Mouse (Mus musculus) liver, adult 10 weeks (tissue): Measurements from ENCODE around the gene Orc5. TPM values are rescaled to one million over a fixed set of nuclear protein-coding genes. Genes with fewer than 3 reads are reported as not detected.

Experiments used
- polyA plus RNA-seq: library from polyadenylated mRNA; stranded (reverse); fragments of 350-450 nt; fragmentation: Illumina TruSeq; extraction: RNeasy Lipid Tissue Mini Kit (QIAGEN cat#74804); gene quantifications from one replicate; pipeline ENCODE4 v1.2.3, GENCODE M21; 2014; ENCODE audit warnings: low read depth, low replicate concordance

Gene Orc5
- polyA plus RNA-seq, result 37.5 TPM

GRCm38 (mm10) chr5:22550033-22550551 lies at the start of gene Orc5:
Orc5 (minus strand) TSS chr5:22550429.

Other genes with a start within 250 kb of the Orc5 start
- gene Reln, start 205.7 kb downstream of the Orc5 start, polyA plus RNA-seq, result 84.0 TPM
- gene Lhfpl3, start 195.6 kb upstream of the Orc5 start, polyA plus RNA-seq, result not detected